Mouse (Mus musculus) yolk sac, embryonic 10.5 days (tissue): ENCODE data around the gene Aaas.
A peak's percentile ranks its signal among the peaks of the same experiment; 100 is the strongest.
"Not testable (repeated sequence)": the region's sequence is repeated elsewhere in the genome, so short reads cannot be mapped to it uniquely, and the experiment has no call there.

Experiments used
- DNase-seq: peaks from one replicate; pipeline ENCODE4 v3.0.0-alpha.2; 2017; ENCODE audit warnings: low spot score

The Aaas gene

DNA sequence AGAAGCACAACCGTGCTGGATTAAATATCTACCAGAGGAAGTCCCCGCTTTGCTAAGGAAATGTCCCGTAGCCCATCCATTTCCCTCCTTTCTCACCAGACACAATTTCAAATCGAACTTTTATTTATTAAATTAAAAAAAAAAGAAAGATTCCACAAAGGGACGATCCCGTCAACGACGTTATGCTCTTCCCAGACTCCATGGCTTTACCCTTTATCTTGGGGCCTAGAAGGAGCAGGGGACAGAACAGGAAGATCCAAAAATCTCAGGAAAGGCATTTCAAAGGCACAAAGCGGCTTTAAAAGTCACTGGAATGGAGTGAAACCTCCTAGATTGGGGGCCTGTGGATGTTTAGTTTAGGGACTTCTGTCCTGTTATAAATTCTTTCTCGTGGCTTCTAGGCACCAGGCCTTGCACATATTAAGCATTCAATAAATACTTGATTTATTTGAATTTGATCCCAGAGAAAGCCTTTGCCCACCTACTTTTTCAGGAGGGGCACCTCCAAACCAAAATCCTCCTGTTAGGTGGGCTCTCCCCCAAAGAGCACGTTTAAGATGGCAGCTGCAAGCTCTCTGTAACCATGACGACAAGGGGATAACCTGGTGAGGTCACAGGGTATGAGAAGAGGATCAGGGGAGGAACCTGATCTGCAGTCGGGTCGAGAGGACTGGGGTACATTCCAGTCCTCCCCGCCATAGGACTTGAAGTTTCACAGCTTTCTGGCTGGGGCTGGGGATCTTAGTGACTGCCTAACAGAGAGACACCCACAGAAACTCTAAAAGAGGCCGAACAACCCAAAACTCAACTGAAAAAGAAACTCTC is 6.1 kb upstream of the Aaas start:
- no peak for DNase-seq

DNA sequence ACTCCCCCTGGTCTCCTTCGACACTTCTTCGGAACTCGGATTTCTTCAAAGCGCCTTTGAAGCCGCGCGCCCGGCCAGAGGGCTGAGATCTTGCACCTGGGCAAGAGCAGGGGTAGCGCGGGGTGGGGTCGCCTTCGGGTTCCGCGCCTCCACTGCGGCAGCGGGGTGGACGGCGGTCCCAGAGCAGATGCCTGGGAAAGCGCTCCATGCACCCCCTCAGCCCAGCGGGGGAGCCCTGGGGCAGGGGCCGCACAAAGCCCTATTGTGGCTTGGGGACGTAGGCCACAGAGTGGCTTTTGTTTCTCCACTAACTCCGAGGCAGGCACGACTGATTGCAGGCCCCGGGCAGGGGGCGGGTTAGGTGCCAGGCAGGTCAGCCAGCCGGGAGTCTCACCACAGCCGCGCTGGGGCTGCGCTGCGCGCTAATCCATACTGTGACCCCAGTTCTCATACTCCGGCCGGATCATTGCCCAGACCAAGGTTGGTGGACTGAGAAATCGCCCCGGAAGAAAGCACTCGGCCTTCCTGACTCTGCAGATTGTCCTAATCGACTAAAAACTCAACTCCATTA is 5.4 kb upstream of the Aaas start:
- no peak for DNase-seq

DNA sequence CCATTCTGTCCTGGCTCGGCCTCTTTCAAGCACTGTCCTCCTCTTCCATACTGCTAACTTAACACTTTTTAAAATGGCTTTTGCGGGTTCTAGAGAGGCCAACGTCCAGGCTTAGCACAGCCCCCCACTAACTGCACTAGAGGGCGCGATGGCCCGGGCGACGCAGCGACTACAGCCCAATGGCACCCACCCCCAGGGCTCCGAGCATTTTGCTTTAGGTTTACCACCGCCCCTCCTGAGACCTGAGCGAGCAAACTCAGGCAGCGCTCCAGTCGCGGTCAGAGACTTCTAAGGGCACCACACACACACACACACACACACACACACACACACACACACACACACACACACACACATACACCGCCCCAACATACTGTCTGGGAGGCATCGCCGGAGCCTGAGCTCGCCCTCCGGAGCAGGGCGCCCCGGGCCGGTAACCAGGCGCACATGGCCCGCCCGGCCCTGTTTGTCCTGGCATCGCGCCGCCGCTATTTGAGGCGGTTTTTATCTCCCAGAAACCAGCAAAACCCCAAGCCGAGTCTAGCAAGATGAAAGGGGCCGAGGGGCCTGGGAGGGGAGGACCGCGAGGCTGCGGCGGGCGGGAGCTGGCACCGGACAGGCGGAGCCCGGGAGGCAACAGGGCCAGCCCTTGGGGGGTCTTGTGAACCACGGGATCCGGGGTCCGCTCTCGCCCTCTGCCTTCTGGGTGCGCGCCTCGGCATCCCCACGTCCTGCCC is 4.7 kb upstream of the Aaas start:
- DNase-seq = peak; percentile 59

DNA sequence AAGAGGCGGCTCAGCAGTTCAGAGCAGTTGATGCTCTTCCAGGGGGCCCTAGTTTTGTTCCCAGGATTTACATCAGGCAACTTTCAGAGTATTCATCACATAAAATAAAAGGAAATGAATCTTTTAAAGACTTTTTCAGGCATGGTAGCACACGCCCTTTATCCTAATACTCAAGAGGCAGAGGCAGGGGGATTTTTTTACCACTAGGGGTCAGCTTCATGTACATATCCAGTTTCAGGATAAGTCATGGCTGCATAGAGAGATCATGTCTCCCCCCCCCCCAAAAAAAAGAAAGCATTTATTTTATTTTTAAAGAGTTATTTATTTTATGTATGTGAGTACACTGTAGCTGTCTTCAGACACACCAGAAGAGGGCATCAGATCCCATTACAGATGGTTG is 3.4 kb upstream of the Aaas start:
- DNase-seq = no peak

DNA sequence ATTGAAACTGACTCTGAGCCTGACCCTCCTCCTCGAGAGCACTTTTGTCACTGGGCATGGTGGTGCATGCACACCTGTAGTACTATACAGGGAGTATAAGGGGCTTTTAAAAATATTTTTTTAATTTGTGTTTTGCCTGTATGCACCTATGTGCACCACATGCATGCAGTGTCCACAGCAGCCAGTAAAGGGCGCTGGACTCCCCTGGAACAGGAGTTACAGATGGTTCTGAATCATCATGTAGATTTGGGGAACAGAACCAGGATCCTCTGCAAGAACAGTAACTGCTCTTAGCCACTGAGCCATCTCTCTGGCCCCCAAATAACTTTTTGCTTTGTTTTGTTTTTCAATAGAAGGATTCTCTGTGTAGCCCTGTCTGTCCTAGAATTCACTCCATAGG is 1.6 kb upstream of the Aaas start:
- DNase-seq = no peak

DNA sequence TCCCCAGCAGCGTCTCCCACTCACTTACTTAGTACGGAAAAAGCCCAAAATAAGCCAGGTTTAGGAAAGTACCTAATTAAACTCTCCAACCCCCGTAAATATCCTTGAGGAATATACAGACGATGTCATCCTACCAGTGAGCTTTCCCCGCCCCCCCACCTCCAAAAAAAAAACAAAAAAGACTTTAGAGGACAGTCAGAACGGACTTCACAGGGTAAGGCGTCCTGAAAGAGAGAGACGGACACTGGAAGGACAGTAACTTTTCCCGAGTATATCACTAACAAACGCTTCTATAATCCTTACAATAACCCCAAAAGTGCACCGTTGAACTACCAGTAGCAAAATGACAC is 346 bp upstream of the Aaas start:
- DNase-seq = no peak

DNA sequence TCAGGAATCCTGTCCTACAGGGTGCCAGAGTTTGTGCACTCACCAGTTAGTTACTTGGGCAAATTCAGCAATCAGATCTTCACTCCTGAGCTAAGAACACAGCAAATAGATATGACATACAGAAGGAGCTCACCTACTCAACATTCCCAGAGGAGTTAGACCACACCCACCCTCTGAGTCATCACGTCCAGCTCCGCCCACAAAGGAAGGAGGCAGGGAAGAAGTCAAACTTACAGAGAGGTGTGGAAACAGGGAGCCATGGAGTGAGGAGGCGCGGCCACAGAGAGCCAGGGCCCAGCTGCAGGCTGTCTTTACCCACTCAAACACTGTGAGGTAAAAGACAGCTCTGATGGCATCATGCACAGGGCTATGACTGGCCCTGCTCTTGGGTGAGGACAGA is 4.1 kb downstream of the Aaas start:
- DNase-seq = no peak

DNA sequence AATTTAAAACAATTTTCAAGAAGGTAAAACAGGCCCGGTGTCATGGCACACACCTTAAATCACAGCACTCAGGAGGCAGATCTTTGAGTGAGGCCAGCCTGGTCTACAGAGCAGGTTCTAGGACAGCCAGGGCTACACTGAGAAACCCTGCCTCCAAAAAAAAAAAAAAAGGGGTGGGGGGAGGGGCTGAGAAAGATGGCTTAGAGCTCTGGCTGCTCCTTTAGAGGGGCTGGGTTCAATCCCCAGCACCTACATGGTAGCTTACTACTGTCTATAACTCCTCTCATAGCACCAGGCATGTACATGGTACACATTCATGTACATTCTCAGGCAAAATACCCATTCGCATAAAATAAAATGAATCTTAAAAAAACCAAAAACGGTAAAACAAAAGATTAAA is 6.1 kb downstream of the Aaas start:
- no peak for DNase-seq

DNA sequence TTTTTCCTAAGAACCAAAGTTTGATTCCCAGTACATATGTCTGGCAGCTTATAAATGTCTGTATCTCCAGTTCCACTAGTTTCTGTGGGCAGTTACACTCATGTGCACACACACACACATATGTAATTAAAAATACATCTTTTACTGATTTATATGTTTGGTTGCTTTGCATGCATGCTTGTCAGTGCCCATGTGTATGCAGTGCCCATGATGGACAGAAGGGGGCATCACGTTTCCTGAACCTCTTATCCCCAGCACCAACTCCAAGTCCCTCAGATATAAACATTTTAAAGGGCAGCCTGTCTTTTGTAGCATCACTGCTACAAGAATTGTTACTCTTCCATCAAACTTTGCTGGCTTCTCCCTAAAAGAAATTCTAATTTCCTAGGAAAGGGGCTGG is 9.0 kb downstream of the Aaas start:
- no peak for DNase-seq

DNA sequence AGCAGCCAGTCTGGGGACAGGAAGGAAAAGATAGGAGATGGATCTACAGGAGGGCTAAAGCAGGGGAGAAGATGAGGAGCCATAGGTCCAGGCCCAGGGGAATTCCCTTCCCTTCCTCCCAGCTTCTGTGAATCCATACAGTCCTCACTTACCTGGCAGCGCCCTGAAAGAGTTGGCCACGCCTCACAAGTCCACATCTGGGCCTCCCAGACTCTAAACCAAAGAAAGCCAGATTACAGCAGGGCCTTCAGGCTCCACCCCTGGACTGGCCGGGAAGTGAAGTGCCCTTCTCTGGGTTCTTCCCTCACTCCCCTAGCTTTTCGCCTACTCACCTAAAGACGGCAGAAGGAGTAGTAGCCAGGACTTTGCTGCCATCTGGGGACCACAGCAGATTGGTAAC is 11.0 kb downstream of the Aaas start:
- no peak for DNase-seq

DNA sequence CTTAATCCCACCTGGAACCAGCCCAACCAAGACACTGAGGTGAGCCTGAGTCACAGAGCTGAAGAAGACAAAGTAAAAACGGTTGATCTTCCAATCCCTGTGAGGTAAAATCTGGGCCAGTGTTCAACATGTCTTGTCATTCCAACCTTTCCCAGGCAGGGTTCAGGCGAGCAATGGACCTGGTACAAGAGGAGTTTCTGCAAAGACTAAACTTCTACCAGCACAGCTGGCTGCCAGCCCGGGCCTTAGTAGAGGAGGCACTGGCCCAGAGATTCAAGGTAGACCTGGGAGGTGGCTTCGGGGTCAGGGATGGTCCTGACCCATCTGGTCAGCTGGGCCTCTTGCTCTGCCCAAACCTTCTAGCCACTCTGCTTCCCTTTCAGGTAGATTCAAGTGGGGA is 13.6 kb downstream of the Aaas start:
- DNase-seq = no peak

DNA sequence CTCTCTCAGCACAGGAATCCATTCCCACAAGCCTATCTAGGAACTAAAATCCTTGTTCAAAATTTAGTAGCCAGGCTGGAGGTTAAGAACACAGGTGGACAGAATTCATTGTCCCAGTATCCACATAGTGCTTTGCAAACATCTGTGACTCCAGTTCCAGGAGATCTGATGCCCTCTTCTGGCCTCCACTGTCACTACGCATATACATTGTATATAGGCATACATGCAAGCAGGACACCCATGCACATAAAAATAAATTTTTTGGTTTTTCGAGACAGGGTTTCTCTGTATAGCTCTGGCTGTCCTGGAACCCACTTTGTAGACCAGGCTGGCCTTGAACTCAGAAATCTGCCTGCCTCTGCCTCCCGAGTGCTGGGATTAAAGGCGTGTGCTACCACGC is 14.6 kb downstream of the Aaas start:
- not testable (repeated sequence) for DNase-seq

DNA sequence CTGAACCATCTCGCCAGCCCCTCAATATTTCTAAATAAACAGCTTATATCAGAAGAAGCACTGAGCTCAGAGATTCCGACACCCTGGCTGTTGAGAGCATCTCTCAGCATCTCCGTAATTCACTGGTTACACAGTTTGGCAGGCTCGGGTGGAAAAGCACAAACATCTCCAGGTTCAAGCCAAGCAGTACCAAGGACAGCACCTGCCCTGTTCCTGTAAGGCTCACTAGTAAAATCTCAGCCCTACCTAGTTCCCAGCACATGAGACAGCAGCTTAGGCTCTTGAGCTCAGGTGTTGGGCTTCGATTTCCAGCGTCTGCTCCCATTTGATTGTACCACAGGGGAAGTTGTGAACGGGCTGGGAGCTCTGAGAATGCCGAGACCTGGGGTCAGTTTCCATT is 15.3 kb downstream of the Aaas start:
- no peak for DNase-seq

DNA sequence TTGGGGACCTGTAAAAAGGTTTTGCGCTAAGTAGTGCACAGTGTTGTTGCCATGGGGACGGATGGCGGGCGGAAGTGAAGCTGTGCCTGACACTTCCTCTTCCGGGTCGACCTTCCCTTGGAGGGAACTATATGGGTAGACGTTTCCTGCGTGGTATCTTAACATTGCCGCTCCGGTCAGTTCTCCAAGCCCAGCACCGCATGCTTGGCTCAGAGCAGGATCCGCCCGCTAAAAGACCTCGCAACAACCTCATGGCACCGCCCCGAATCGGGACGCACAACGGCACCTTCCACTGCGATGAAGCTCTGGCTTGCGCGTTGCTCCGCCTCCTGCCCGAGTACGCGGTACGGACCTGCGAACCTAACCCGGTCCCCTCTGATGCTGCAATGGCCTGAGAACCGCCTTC is 19.0 kb downstream of the Aaas start, which contains the start of gene Myg1:
Myg1 (plus strand) TSS at position 100 of the 406 bp plus-strand sequence.
- DNase-seq = peak; percentile 84

DNA sequence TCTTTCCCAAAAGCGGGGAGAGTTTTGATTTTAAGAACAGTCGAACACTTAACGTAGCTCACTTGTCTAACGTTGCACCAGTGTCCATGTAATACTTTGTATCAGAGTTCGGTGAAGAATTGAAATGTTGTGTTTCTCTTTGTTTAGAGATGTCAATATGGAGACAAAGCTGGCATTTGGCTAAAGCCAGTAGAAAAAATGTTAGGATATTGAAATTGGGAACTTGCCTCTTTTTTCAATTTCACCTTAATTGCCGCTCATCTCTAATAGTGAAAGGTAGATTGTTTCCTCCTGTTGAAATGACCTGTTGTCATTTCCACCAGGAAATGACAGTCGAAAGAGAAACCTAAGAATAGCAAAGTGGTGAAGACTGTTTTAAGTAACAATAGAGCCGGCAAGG is 23.7 kb downstream of the Aaas start:
- DNase-seq = no peak

DNA sequence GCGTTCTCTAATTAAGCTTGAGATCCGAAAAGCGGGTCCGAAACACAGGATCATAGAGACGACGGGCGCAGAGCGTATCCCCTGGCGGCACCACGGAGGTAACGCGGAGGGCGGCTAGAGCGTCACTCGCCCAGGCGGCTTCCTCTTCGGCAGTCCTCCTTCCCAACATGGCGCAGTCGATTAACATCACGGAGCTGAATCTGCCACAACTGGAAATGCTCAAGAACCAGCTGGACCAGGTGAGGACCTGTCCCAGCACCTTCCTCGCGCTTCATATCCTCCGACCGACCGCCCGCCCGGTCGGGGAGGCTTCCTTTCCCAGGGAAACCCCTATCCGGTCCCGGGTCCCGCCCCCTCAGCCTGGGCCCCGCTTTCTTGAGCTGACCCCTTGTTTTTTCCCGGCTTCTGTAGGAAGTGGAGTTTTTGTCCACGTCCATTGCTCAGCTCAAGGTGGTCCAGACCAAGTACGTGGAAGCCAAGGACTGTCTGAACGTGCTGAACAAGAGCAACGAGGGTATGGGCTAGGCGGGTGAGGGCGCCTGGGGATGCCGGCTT is 24.5 kb downstream of the Aaas start, which contains the start of gene Pfdn5:
Pfdn5 (plus strand) TSS at position 95 of the 555 bp plus-strand sequence.
- DNase-seq = peak; percentile 88

DNA sequence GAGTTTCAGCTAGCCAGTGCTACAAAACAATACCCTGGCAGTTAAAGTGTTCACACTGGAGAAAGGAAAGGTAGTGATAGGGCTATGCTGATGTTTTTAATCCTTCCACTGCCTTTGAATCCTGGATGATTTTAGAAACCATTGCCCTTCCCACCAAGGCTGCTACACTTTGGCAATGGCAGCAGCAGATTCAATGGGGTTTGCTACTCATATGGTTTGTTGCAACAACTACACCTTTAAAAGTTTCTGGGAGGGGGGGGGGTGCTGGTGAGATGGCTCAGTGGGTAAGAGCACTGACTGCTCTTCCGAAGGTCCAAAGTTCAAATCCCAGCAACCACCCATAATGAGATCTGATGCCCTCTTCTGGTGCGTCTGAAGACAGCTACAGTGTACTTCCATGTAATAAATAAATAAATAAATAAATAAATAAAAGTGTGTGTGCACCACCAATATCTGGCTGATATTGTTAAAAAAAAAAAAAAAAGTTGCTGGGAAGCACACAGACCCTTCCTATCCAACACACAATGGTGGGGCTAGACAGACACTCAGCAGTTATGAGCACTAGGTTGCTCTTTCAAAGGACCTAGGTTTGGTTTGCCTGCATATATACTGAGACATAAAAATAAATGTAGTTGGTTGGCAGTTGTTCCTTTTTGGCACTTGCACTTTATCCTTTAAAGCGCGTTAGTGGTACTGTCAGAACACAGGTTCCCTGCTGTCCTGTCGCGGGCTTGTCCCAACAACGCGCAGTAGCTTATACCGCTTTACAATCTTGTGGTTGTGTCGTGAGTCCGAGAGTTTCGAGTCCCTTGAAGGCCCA is 25.7 kb downstream of the Aaas start:
- no peak for DNase-seq

DNA sequence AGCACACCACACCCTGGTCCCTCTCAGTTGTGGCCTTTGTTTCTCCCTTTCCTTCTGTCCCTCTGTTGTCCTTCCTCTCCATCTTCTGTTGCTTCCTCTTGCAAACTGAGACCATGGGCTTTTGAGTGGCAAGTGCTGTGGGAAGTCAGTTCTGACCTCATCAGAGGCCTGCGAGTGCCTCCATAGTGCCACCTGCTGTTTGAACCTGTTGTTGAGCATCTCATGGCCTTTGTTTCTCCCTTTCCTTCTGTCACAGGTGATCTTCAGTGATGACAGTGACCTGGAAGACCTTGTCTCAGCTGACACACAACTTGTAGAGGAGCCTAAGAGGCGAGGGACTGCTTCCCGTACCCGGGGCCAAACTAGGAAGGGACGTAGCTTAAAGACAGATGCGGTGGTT is 34.3 kb downstream of the Aaas start:
- DNase-seq = no peak

DNA sequence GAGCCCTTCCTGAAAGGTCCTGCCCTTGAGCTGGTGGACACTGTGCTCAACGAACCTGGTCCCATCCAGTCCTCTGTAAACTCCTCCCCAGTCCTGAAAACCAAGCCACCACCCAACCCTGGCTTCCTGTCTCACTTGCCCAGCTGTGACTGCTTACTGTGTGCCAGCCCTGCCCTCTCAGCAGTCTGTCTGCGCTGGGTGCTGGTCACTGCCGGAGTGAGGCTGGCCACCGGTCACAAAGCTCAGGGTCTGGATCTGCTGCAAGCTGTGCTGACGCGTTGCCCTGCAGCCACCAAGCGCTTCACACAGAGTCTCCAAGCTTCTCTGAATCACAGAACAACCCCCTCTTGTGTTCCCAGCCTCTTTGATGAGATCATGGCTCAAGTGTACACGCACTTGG is 35.3 kb downstream of the Aaas start:
- no peak for DNase-seq

DNA sequence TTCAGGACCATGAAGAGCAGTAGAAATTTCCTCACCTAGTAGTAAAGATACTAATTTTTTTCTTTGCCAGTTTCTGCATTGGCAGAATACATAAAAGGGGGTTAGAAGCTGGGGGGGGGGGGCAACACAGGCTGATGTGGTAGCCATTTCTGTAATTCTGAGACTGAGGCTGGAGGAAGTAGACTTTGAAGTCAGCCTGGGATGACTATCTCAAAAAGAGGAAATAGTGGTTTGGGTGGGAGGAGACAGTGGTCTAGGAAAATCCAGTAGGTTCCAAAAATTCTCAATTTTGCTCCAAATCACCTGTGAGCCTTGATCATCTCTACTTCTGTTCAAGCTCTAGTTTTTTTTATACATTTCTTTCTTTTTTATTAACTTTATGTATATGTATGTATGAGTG is 39.1 kb downstream of the Aaas start:
- no peak for DNase-seq

DNA sequence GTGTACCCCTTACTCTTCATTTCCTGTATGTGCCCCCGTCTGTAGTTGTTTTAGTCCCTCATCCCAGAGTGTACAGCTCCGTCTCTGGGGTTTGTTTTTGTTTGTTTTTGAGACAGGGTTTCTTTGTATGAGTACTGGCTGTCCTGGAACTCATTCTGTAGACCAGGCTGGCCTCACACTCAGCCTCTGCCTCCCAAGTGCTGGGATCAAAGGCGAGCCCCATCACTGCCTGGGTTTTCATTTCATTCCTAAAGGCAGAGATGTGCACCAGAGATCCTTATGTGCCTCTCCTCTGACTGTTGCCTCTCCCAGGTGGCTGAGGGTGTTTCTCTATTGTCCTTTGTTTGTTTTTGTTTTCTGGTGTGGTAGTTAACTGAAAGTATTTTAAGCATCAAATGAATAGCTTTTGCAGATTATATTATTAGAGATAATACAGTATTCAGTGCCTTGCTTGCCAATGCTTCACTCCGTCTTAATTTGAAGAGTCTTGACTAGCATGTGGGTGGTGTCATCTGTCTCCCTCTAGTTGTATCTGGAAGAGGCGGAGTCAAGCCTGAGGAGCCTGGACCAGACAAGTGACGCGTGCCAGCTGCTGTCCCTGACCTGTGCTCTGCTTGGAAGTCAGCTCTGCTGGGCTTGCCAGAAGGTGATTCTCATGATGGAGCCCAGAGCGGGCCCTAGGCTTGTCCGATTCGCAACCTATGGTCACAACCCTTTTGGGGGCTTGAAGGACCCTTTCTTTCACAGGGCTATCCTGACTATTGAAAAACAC is 40.3 kb downstream of the Aaas start:
- no peak for DNase-seq
